Mouse (Mus musculus) naive thymus-derived CD4-positive, alpha-beta T cell, adult 5 months (primary cell): ENCODE results near the gene Cldn8. TPM values are rescaled to one million over a fixed set of nuclear protein-coding genes. Genes with fewer than 3 reads are reported as not detected.

Experiments
- polyA plus RNA-seq: library from polyadenylated mRNA; unstranded; fragments of 100-300 nt; shearing (Covaris generic); gene quantifications from one replicate; pipeline ENCODE4 v1.2.1, GENCODE M21; 2017

Cldn8 gene
- not detected for polyA plus RNA-seq

GRCm38 (mm10) chr16:88563045-88563913, at the start of gene Cldn8:
Cldn8 (minus strand) TSS chr16:88563183.

GRCm38 (mm10) chr16:88611922-88612321, 48.9 kb upstream of the Cldn8 start, which contains the start of gene Krtap24-1:
Krtap24-1 (minus strand) TSS chr16:88612279.

Other genes with a start within 250 kb of the Cldn8 start
- gene Cldn17, start 56.2 kb downstream of the Cldn8 start, polyA plus RNA-seq, result not detected
- gene Krtap24-1, start 49.1 kb upstream of the Cldn8 start, polyA plus RNA-seq, result not detected
- gene 2310079G19Rik, start 64.5 kb upstream of the Cldn8 start, polyA plus RNA-seq, result not detected
- not detected for gene Krtap26-1, start 84.6 kb upstream of the Cldn8 start, polyA plus RNA-seq
- gene Krtap27-1, start 108.5 kb upstream of the Cldn8 start, polyA plus RNA-seq, result not detected
- not detected for gene 2310061N02Rik, start 144.8 kb upstream of the Cldn8 start, polyA plus RNA-seq
- gene Krtap13-1, start 165.7 kb upstream of the Cldn8 start, polyA plus RNA-seq, result not detected
- gene Krtap13, start 188.5 kb upstream of the Cldn8 start, polyA plus RNA-seq, result not detected
- not detected for gene 2310034C09Rik, start 195.7 kb upstream of the Cldn8 start, polyA plus RNA-seq
- not detected for gene 2310057N15Rik, start 211.0 kb upstream of the Cldn8 start, polyA plus RNA-seq
- not detected for gene Gm5965, start 214.7 kb upstream of the Cldn8 start, polyA plus RNA-seq
- gene Gm20741, start 249.0 kb upstream of the Cldn8 start, polyA plus RNA-seq, result not detected